Mouse (Mus musculus): ENCODE data around the gene Foxc1. TPM values are rescaled to one million over a fixed set of nuclear protein-coding genes. Genes with fewer than 3 reads are reported as not detected.

Foxc1 gene
- polyA plus RNA-seq, 1 experiment from 2014 or later = 5.1 TPM

DNA sequence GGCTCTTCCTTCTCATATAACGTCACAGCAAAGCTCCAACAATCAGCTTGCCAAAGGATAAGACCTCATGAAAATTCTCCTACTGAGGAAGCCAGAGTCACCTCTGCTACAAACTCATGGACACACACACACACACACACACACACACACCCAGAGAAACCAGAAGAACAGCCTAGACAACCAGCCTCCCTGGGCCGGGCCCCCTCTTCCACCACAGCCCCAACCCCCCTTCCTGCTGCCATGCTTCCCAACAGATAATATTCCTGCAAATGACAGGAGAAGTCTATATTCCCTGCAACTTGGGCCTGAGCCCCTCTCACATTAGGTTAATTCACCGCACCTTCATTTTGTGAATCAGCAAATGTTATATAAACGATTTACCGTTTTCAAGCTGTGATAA, 13.3 kb upstream of the Foxc1 start:
- Histone ChIP-seq H3K9me3 (no peaks in the 10 kb centered on the region), H3K4me3 (peak overlapping the region; percentile 17; the same call in 1 of the 2 replicates), H3K4me2 (replicated peaks) (peak overlapping the region; percentile 45), H3K4me1 (peaks cover 23% of the 10 kb centered on the region), H3K27me3 (peaks cover 48% of the 10 kb centered on the region), H3K36me3 (no peaks in the 10 kb centered on the region), H3K9ac (no peak overlapping the region), H3K27ac (no peak overlapping the region)
- ATAC-seq (ENCODE audit: low FRiP score, low read depth) = no peak
- 25% methylated on average over 5 of the region's 5 CpGs for WGBS

DNA sequence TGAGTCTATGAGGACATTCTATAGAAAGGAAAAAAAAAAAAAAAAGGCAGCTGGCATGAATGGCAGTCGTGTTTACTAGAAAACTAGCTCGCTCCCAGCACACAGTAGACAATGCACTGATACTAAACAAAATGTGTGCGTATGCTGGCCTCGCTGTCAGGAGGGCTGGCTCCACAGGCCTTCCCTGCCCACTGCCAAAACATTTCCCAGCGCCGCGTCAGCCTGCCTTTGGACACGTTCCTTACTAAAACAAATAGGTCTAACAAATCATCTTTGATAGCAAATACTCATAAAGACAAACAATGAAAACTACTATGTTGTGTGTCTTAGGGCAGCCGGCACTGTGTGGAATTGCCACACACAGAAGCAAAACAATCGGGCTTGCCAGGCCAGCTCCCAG, 9.1 kb upstream of the Foxc1 start:
- peaks cover 82% of the 10 kb centered on the region for H3K27me3 ChIP-seq
- ATAC-seq (ENCODE audit: low FRiP score, low read depth) = no peak

DNA sequence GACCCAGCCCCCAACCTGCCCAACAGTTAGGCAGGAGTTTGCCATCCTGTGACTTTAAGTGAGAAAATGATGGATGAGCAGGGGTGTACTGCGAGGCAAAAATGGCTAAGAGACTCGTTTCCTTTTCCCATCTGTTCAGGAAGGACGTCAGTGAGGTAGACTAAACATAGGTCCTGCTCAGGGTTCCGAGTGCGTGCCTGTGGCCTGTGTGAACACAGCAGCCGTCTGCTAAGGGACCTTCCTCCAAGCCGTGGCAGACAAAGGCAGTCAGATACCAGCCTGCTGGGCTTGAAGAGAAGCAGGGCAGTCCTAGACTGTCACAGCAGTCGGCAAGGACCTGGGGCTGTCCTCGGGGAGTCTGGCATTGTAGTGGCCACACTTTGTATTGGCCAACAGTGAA, 8.4 kb upstream of the Foxc1 start:
- peaks cover 51% of the 10 kb centered on the region for H3K4me1 ChIP-seq
- H3K36me3 ChIP-seq = no peaks in the 10 kb centered on the region
- 21% methylated on average over 9 of the region's 9 CpGs for WGBS
- ATAC-seq (ENCODE audit: low FRiP score, low read depth) = no peak
- H3K9me3 ChIP-seq = no peaks in the 10 kb centered on the region
- H3K4me3 ChIP-seq = no peak overlapping the region
- peaks cover 87% of the 10 kb centered on the region for H3K27me3 ChIP-seq
- H3K4me2 ChIP-seq (replicated peaks) = no peak overlapping the region
- 0 out of 2 replicates have a peak overlapping the region, but pooled peaks have one; percentile 6 for H3K9ac ChIP-seq
- no peak overlapping the region for H3K27ac ChIP-seq

More for the DNA sequence above, 9.1 kb upstream of the Foxc1 start:
- Histone ChIP-seq H3K9me3 (no peaks in the 10 kb centered on the region), H3K36me3 (no peaks in the 10 kb centered on the region), H3K4me1 (peaks cover 54% of the 10 kb centered on the region), H3K4me3 (no peak overlapping the region), H3K9ac (no peak overlapping the region), H3K4me2 (replicated peaks) (no peak overlapping the region), H3K27ac (no peak overlapping the region)
- 55% methylated on average over 10 of the region's 10 CpGs for WGBS

DNA sequence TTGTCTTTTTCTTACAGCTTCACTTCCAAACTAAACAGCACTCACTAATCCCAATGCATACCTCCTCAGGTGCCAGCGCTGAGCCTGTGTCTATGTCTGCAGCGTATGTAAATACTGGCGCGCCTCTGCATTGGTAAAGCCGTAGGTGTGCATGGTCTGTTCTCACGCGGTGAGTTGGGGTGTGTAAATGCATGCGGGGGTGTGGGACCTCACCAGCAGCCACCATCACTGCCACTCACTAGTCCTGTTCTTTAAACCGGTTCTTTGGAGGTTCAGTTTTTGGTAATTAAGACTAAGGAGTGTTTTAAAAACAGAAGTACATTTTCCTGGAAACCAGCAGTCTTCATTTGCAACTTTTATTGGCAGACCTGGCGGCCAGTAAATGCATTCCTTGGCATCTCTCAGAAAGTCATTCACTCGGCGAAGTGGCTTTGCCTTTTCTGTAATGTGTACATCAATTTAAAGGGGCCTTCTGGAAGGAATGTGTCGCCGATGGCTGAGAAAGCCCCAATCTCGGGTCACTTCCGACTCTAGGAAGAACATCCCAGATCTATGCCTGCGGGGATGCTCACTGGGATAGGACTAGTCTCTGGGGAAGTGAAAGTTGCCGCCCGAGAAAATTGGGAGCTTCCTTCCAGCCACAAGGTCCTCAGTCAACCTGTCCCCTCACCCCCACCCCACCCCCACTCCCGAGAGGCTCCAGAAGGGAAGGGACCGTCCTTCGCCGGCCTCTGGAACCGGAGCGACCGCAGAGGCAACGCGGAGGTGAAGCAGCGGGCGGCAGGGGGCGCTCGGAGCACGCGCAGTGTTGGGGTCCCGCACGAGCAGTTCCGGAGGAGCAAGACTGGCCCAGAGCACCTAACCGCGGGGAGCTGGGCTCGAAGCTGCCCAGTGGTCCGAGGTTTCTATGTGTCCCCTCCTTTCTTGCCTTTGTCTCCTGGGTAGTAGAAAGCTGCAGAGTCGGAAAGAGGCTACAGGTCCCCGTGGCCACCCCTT, 5.6 kb upstream of the Foxc1 start:
- WGBS = under 1% methylated on average over 43 of the region's 43 CpGs
- H3K9me3 ChIP-seq = no peaks in the 10 kb centered on the region
- peaks cover 94% of the 10 kb centered on the region for H3K27me3 ChIP-seq
- peak overlapping the region; percentile 50 for H3K9ac ChIP-seq
- ATAC-seq (ENCODE audit: low FRiP score, low read depth) = peak; percentile 77
- H3K4me1 ChIP-seq = peaks cover 64% of the 10 kb centered on the region
- peak overlapping the region; percentile 58; the same call in 1 of the 2 replicates for H3K27ac ChIP-seq
- H3K4me3 ChIP-seq = peak overlapping the region; percentile 39
- H3K36me3 ChIP-seq = no peaks in the 10 kb centered on the region
- peak overlapping the region; percentile 66 for H3K4me2 ChIP-seq (replicated peaks)

DNA sequence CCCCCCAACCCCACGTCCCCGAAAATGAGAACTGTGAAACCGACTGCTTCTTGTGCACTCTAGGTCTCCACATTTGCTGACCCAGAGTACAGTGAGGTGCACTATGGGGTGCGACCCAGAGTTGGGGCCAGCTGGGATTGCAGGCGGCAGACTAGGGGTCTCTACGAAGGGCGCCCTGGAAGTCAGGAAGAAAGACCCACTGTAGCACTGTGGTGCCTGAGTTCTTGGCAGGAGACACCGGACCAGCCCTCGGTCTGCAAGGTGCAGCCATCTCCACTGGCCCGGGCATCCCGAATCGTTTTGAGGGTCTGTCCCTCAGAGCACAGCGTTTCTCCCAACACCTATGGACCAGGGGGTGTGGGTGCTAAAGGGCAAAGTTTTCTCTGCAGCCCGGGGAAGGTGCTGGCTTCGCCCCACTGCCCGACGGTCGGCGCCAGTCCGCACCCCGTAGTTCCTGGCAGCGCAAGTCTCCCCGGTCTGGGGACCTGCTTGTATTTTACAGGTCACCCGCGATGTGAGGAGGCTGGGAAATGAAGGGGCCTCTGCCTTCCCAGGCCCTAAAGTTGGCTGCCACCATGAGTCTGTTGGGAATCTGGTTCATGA, 4.6 kb upstream of the Foxc1 start:
- H3K4me3 ChIP-seq = peak overlapping the region; percentile 39
- peaks cover 93% of the 10 kb centered on the region for H3K27me3 ChIP-seq
- peak overlapping the region; percentile 58; the same call in 1 of the 2 replicates for H3K27ac ChIP-seq
- H3K9ac ChIP-seq = peak overlapping the region; percentile 50
- WGBS = 4% methylated on average over 25 of the region's 25 CpGs
- H3K36me3 ChIP-seq = no peaks in the 10 kb centered on the region
- no peaks in the 10 kb centered on the region for H3K9me3 ChIP-seq
- H3K4me1 ChIP-seq = peaks cover 66% of the 10 kb centered on the region
- H3K4me2 ChIP-seq (replicated peaks) = peak overlapping the region; percentile 66
- 0 out of 2 replicates have a peak, but pooled peaks have one; percentile 7 for ATAC-seq (ENCODE audit: low FRiP score, low read depth)

DNA sequence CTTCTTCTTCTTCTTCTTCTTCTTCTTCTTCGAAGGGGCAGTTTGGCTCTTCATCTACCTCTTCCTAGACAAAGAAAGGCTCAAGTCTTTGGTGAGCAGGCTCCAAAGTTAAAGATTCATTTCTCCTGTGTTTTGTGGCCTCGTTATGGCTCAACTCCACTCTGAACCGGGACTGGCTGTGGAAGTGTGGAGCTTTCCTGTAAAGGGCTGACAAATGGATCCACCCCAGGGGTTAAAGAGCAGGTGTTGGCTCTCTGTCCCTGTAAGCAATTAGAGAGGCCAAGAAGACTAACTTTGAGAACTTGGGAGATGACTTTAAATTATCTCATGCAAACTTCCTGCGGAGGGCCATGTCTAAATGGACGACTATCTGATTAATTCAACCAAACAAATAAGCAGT, 4.0 kb upstream of the Foxc1 start:
- Histone ChIP-seq H3K9ac (no peak overlapping the region), H3K27ac (no peak overlapping the region), H3K27me3 (peaks cover 96% of the 10 kb centered on the region), H3K4me1 (peaks cover 64% of the 10 kb centered on the region), H3K4me2 (replicated peaks) (no peak overlapping the region), H3K9me3 (no peaks in the 10 kb centered on the region), H3K36me3 (no peaks in the 10 kb centered on the region), H3K4me3 (no peak overlapping the region)
- 17% methylated on average over 5 of the region's 5 CpGs for WGBS
- ATAC-seq (ENCODE audit: low FRiP score, low read depth) = no peak

DNA sequence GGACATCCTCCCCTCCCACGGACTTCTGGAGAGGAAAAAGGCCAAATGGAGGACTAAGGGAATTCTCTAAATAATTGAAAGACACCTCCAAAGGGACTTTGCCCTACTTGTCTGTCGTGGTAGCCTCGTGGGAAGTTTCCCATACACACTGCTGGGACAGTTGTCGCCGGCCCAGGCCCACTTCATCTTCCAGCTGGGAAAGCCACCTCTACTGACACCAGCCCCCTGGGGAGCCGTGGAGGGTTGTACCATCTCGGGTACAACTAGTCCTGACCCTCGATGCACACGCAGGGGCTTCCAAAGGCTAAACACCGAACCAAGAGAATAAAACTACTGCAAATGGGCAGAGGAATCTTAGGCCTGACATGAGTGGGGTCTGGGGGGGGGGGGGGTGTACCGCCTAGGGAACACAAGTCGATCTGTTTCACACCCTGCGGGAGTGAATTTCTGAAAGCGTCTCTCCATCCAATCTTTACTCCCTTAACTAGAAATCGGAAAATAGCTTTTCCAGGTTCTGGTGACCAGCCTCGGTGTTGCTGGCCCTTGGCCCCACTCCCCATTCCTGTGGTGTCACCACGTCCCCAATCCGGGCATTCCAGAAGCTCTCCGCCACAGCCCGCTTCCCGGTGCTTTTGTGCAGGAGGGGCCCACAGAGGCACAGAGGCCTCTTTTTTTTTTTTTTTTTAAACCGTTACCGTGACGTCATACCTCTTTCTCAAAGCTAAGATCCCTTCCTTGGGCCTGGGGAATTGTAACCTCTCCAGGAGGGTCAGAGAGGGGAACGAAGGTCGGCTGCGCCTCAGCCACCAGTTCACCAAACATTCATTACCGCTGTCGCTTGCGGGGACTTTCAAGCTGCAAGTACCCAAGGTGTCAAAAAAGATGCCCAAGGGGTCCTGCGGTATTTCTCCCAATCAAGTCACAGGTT, 3.0 kb upstream of the Foxc1 start:
- H3K4me1 ChIP-seq = peaks cover 57% of the 10 kb centered on the region
- 2% methylated on average over 30 of the region's 31 CpGs for WGBS
- no peak for ATAC-seq (ENCODE audit: low FRiP score, low read depth)
- peak overlapping the region; percentile 82 for H3K4me2 ChIP-seq (replicated peaks)
- H3K9ac ChIP-seq = peak overlapping the region; percentile 19; the same call in 1 of the 2 replicates
- H3K27ac ChIP-seq = no peak overlapping the region
- H3K9me3 ChIP-seq = no peaks in the 10 kb centered on the region
- peaks cover 96% of the 10 kb centered on the region for H3K27me3 ChIP-seq
- H3K4me3 ChIP-seq = peak overlapping the region; percentile 24; the same call in 1 of the 2 replicates
- H3K36me3 ChIP-seq = peaks cover 4% of the 10 kb centered on the region; the same call in 1 of the 2 replicates

DNA sequence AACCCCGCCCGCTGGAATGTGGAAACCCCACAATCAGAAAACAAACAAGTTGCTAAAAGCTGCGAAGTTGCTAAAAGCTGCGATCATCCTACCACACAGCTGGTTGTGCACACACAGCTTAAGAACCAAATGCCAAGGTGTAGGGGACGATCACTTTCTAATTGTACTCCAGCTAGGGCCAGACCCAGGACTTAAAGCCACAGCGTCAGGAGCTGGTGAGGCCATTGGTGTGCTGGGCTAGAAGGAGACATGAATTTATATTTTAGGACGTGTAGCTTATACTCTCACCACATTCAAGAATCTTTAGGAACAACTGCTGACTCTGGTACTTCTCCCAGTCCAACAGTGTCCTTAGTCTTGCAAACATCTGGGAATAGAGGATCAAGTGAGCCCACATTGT, 1.9 kb upstream of the Foxc1 start:
- Histone ChIP-seq H3K36me3 (peaks cover 6% of the 10 kb centered on the region; the same call in 1 of the 2 replicates), H3K4me3 (peak overlapping the region; percentile 4; the same call in 1 of the 2 replicates), H3K4me2 (replicated peaks) (peak overlapping the region; percentile 82), H3K9me3 (no peaks in the 10 kb centered on the region), H3K27ac (0 out of 2 replicates have a peak overlapping the region, but pooled peaks have one; percentile 28), H3K27me3 (peaks cover 87% of the 10 kb centered on the region), H3K4me1 (peaks cover 54% of the 10 kb centered on the region), H3K9ac (0 out of 2 replicates have a peak overlapping the region, but pooled peaks have one; percentile 14)
- 3% methylated on average over 7 of the region's 7 CpGs for WGBS
- ATAC-seq (ENCODE audit: low FRiP score, low read depth) = no peak

DNA sequence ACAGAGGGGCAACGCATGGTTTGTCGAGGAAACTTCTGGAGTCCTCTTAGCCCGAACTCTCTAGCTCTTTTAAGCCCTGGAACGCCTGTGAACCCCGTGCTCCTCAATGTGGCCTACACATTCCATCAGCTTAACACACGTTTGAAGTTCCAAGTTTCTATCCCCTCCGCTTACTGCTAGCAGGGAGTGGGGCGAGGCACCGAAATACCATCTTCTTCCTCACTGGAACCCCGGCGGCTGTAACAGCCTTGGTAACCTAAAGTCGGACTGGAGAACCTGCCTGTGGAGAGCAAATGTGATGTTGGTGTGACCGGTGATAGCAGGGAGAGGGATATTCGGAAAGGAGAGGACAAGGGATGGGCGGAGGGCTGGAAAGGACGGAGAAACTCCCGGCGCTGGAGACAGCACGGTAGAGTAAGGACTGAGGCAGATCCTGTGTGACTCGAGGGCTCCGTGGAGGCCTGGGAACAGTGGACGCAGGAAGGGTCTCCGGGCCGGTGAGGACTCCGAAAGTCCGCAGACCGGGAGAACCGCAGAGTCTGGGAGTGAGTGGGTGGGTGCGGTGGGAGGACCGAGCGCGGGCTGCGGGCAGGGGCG, 504 bp upstream of the Foxc1 start:
- H3K9me3 ChIP-seq = no peaks in the 10 kb centered on the region
- H3K4me3 ChIP-seq = peak overlapping the region; percentile 78
- 1% methylated on average over 34 of the region's 34 CpGs for WGBS
- peaks cover 80% of the 10 kb centered on the region for H3K27me3 ChIP-seq
- peak; percentile 50 for ATAC-seq (ENCODE audit: low FRiP score, low read depth)
- H3K4me2 ChIP-seq (replicated peaks) = peak overlapping the region; percentile 82
- peaks cover 6% of the 10 kb centered on the region; the same call in 1 of the 2 replicates for H3K36me3 ChIP-seq
- peak overlapping the region; percentile 71 for H3K9ac ChIP-seq
- H3K4me1 ChIP-seq = peaks cover 42% of the 10 kb centered on the region
- H3K27ac ChIP-seq = peak overlapping the region; percentile 84

DNA sequence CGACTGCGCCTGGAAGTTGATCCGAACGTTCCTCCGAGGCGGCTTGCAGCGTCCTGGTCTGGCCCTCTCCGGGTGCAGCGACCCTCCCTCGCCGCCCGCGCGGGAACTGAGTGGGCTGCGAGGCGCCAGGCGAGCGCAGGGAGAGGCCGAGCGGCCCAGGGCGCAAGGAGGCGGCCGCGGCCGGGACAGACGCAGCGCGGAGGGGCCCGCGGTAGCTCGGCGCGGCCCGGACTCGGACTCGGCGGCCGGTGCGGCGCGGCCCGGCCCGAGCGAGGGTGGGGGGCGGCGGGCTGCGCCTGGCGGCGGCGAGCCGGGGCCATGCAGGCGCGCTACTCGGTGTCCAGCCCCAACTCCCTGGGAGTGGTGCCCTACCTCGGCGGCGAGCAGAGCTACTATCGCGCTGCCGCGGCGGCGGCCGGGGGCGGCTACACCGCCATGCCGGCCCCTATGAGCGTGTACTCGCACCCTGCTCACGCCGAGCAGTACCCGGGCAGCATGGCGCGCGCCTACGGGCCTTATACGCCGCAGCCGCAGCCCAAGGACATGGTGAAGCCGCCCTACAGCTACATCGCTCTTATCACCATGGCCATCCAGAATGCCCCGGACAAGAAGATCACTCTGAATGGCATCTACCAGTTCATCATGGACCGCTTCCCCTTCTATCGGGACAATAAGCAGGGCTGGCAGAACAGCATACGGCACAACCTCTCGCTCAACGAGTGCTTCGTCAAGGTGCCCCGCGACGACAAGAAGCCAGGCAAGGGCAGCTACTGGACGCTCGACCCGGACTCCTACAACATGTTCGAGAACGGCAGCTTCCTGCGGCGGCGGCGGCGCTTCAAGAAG, 680 bp downstream of the Foxc1 start:
- Histone ChIP-seq H3K27ac (peak overlapping the region; percentile 99), H3K4me3 (peak overlapping the region; percentile 78), H3K36me3 (peaks cover 6% of the 10 kb centered on the region; the same call in 1 of the 2 replicates), H3K4me1 (peaks cover 30% of the 10 kb centered on the region), H3K4me2 (replicated peaks) (peak overlapping the region; percentile 82), H3K9me3 (no peaks in the 10 kb centered on the region), H3K9ac (peak overlapping the region; percentile 98), H3K27me3 (peaks cover 80% of the 10 kb centered on the region)
- peak; percentile 22; the same call in 1 of the 2 replicates for ATAC-seq (ENCODE audit: low FRiP score, low read depth)
- under 1% methylated on average over 99 of the region's 101 CpGs for WGBS
